ENCODE assay signal across 8 mouse cellular contexts in the genomic region with DNA sequence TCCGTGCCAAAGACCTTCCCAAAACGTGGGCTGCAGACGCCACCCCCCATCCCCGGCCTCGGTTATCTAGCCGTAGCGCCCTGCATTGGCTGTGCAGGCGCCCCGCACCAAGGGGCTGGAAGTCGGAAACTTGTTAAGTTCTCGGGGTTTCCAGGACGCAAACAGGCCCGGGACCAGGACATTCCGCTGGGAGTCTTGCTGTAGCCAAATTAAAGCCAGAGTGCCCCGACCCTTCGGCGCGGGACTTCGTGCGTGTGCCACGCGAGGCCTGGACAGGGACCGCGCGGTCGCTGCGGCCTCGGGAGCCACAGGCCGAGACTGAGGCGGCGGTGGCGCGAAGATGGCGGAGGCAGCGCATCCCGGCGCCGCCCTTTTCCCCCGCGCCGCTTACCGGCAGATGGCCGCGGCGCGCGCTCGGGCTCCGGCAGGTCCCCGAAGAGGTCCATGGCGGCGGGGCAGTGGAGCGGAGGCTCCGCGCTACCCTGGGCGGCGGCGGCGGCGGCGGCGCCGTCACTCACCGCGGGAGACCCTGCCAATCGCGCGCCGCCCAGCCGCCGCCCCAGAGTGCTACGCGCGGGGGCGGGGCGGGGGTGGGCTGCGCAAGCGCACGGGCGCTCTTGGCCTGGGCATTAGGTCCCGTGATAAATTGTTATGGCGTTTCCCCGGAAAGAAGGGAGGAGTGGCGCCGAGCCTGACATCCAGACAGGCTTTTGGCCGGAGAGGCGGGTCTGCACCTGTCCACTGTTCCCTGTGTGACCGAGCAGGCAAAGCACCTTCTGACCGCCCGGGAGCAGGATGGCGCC. TPM values are rescaled to one million over a fixed set of nuclear protein-coding genes. Genes with fewer than 3 reads are reported as not detected.
DNase-seq lines count a peak whose midpoint lies in the region; ATAC-seq lines count a peak whose summit lies in the region.

Gene Ilkap (minus strand): TSS at position 556 of the 803 bp plus-strand sequence.

- peaks cover 49% of the 10 kb centered on the region for H3K79me2 ChIP-seq in macrophage (ENCODE audit: inconsistent target)

- no peaks in the 10 kb centered on the region for H3K27me3 ChIP-seq in hindbrain, embryonic 13.5 days

- H3K27ac ChIP-seq in hindbrain, embryonic 13.5 days, result peak within 1 kb of the TSS; percentile 93
- peak within 1 kb of the TSS; percentile 71 for H3K27ac ChIP-seq in macrophage

- H3K9ac ChIP-seq in hindbrain, embryonic 13.5 days, result peak within 1 kb of the TSS; percentile 91

- DNase-seq in R1 (ENCODE audit: low read depth, low spot score), result peak; percentile 85
- DNase-seq in cerebellum, postnatal 10 days, result peak; percentile 91 to 92
- peak; percentile 62 to 67 for DNase-seq in frontal cortex, postnatal 14 days (ENCODE audit: low spot score in 2 of 2)
- peak; percentile 68 to 78 for DNase-seq in left cerebral cortex, adult 18-20 months (ENCODE audit: low spot score in 2 of 2)
- DNase-seq in right cerebral cortex, adult 18-20 months, result peak; percentile 80
- peak; percentile 67 for DNase-seq in urinary bladder, postnatal 25 days (ENCODE audit: low spot score)

- H3K4me1 ChIP-seq in hindbrain, embryonic 13.5 days (replicated peaks), result peaks cover 32% of the 10 kb centered on the region

- peak; percentile 96 for ATAC-seq in hindbrain, embryonic 13.5 days (ENCODE audit: low FRiP score)

- H3K36me3 ChIP-seq in hindbrain, embryonic 13.5 days, result peaks cover 10% of the 10 kb centered on the region
- H3K36me3 ChIP-seq in macrophage (ENCODE audit: inconsistent target), result no peaks in the 10 kb centered on the region

- peak within 1 kb of the TSS; percentile 93 for H3K4me2 ChIP-seq in hindbrain, embryonic 13.5 days

- H3K9me3 ChIP-seq in hindbrain, embryonic 13.5 days, result no peaks in the 10 kb centered on the region

- H3K4me3 ChIP-seq in hindbrain, embryonic 13.5 days, result peak within 1 kb of the TSS; percentile 89
- peak within 1 kb of the TSS; percentile 96 for H3K4me3 ChIP-seq in macrophage (ENCODE audit: inconsistent target)

- under 1% methylated on average over 71 of the region's 91 CpGs for WGBS in hindbrain, embryonic 13.5 days
- under 1% methylated on average over 91 of the region's 91 CpGs for WGBS in macrophage (ENCODE audit: missing documents)

RNA-seq across cellular contexts. Expression of gene Ilkap, which starts in this region (rescaled TPM):
- 144 and 147 TPM in 2 replicates for polyA plus RNA-seq in hindbrain, embryonic 13.5 days (2015; fragmentation: Nextera tagmentation; extraction: Ambion mirVana)
- 10 to 100 TPM; 60.1 to 64.3 TPM for total RNA-seq in left cerebral cortex, adult 18-20 months (2021)
- 100 to 1,000 TPM; 139 to 469 (median 241) TPM for total RNA-seq in macrophage (2018; cell fraction: chromatin; rRNA removed)
- total RNA-seq in macrophage (2018; cell fraction: cytosol; rRNA removed), result 10 to 100 TPM; 21.5 to 36.4 (median 29.6) TPM
- total RNA-seq in macrophage (2018; cell fraction: nucleus; rRNA removed), result 100 to 1,000 TPM in 14 of 26 experiments, 10 to 100 TPM in 12; 63.9 to 206 (median 102) TPM
- polyA plus RNA-seq in macrophage (2018), result 31.1 to 39.6 TPM (median 37.3 TPM) in 3 replicates

Comparison
In these comparisons a context has a peak if more than half of its experiments do, and no peak if none do; other contexts are left out.
1. Peak in every context shown above with its lines: DNase-seq, ATAC-seq, H3K4me3 ChIP-seq and H3K27ac ChIP-seq.